In the genomic region with DNA sequence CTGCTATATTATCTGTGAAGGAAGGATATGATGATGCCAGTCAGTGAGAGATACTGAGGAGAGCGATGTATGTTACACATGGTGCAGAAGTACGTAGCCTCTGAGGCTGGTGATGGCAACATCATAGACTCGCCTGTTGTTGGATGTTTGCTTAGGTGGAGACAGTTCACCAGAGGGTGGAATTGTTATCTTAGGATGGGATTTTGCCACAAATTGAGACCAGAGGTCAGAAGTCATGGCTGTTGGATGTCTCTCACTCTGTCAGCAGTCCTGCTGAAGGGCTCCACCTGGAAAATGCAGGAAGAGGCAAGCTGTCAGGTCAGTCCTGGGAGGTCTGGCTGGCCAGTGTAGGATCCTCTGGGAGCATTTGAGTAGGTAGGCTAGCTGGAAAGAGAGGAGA, we compare ENCODE assay signal across 20 mouse cellular contexts. TPM values are rescaled to one million over a fixed set of nuclear protein-coding genes. Genes with fewer than 3 reads are reported as not detected.
DNase-seq lines count a peak whose midpoint lies in the region; ATAC-seq lines count a peak whose summit lies in the region.
"Had no signal": no experiment of that assay in that cellular context is flagged by ENCODE, and none has a peak within 500 bp of the region (broad histone marks: within the 10 kb centered on the region; RNA-seq: fewer than 3 reads in every experiment).

No protein-coding gene starts in this region.

- no peak overlapping the region for H3K4me3 ChIP-seq in liver, embryonic 16.5 days (ENCODE audit: low read depth, low read length)
- no peak overlapping the region for H3K4me3 ChIP-seq in liver, embryonic 11.5 days (ENCODE audit: low read depth, low read length)
- no peak overlapping the region for H3K4me3 ChIP-seq in intestine, embryonic 16.5 days (ENCODE audit: low read length)
- H3K4me3 ChIP-seq in megakaryocyte, embryonic 14.5 days (replicated peaks), result peak overlapping the region; percentile 64
- H3K4me3 ChIP-seq: embryonic facial prominence, embryonic 15.5 days; erythroblast, embryonic 14.5 days; forebrain, embryonic 10.5 days; gastrocnemius, adult 2 months; heart, adult 2 months; heart, embryonic 13.5 days; hindbrain, embryonic 13.5 days had no signal

- no peaks in the 10 kb centered on the region for H3K9me3 ChIP-seq in liver, embryonic 16.5 days (replicated peaks; ENCODE audit: control insufficient read depth, low read length)
- no peaks in the 10 kb centered on the region for H3K9me3 ChIP-seq in liver, embryonic 11.5 days (ENCODE audit: control insufficient read depth, low read length)
- H3K9me3 ChIP-seq in intestine, embryonic 16.5 days (ENCODE audit: control insufficient read depth, low read length), result no peaks in the 10 kb centered on the region
- H3K9me3 ChIP-seq in megakaryocyte, embryonic 14.5 days, result no peaks in the 10 kb centered on the region
- H3K9me3 ChIP-seq: embryonic facial prominence, embryonic 15.5 days; forebrain, embryonic 10.5 days; heart, embryonic 13.5 days; hindbrain, embryonic 13.5 days had no signal

- no peaks in the 10 kb centered on the region for H3K36me3 ChIP-seq in liver, embryonic 16.5 days (ENCODE audit: control insufficient read depth, insufficient read depth)
- H3K36me3 ChIP-seq in liver, embryonic 11.5 days (ENCODE audit: control insufficient read depth, insufficient read depth, low read length), result peaks cover 2% of the 10 kb centered on the region; the same call in 1 of the 2 replicates
- H3K36me3 ChIP-seq in intestine, embryonic 16.5 days (ENCODE audit: control insufficient read depth, insufficient read depth, low read length), result no peaks in the 10 kb centered on the region
- peaks cover 9% of the 10 kb centered on the region for H3K36me3 ChIP-seq in megakaryocyte, embryonic 14.5 days (replicated peaks; ENCODE audit: low read length)
- H3K36me3 ChIP-seq: hindbrain, embryonic 13.5 days had no signal

- no peak overlapping the region for H3K4me2 ChIP-seq in liver, embryonic 16.5 days (ENCODE audit: low read depth, low read length)
- H3K4me2 ChIP-seq in liver, embryonic 11.5 days, result no peak overlapping the region
- no peak overlapping the region for H3K4me2 ChIP-seq in intestine, embryonic 16.5 days (ENCODE audit: low read depth, low read length)
- H3K4me2 ChIP-seq: embryonic facial prominence, embryonic 15.5 days; hindbrain, embryonic 13.5 days had no signal

- WGBS in liver, embryonic 16.5 days (ENCODE audit: insufficient replicate concordance), result 51% methylated on average over 3 of the region's 3 CpGs
- WGBS in liver, embryonic 11.5 days, result 76% methylated on average over 3 of the region's 3 CpGs
- 79% methylated on average over 3 of the region's 3 CpGs for WGBS in intestine, embryonic 16.5 days

- H3K9ac ChIP-seq in liver, embryonic 16.5 days (ENCODE audit: low read depth, low read length), result no peak overlapping the region
- H3K9ac ChIP-seq in liver, embryonic 11.5 days (ENCODE audit: low read depth, low read length), result no peak overlapping the region
- H3K9ac ChIP-seq in intestine, embryonic 16.5 days (ENCODE audit: low read depth, low read length), result no peak overlapping the region
- H3K9ac ChIP-seq: embryonic facial prominence, embryonic 15.5 days; heart, embryonic 13.5 days had no signal

- no peak overlapping the region for H3K27ac ChIP-seq in liver, embryonic 16.5 days (ENCODE audit: low read length)
- H3K27ac ChIP-seq in liver, embryonic 11.5 days (ENCODE audit: low read depth, low read length), result no peak overlapping the region
- peak overlapping the region; percentile 73 for H3K27ac ChIP-seq in intestine, embryonic 16.5 days (ENCODE audit: low read length)
- H3K27ac ChIP-seq: embryonic facial prominence, embryonic 15.5 days; forebrain, embryonic 10.5 days; gastrocnemius, adult 2 months; heart, adult 2 months; heart, embryonic 13.5 days; hindbrain, embryonic 13.5 days had no signal

- H3K27me3 ChIP-seq in liver, embryonic 16.5 days (ENCODE audit: control insufficient read depth, insufficient read depth, low read depth, low read length), result no peaks in the 10 kb centered on the region
- no peaks in the 10 kb centered on the region for H3K27me3 ChIP-seq in liver, embryonic 11.5 days (replicated peaks; ENCODE audit: control insufficient read depth, insufficient read depth, low read length)
- no peaks in the 10 kb centered on the region for H3K27me3 ChIP-seq in intestine, embryonic 16.5 days (replicated peaks; ENCODE audit: control insufficient read depth, insufficient read depth, low read length)
- no peaks in the 10 kb centered on the region for H3K27me3 ChIP-seq in megakaryocyte, embryonic 14.5 days (replicated peaks)
- H3K27me3 ChIP-seq: embryonic facial prominence, embryonic 15.5 days; heart, embryonic 13.5 days; hindbrain, embryonic 13.5 days had no signal

- no peak for DNase-seq in liver, embryonic 11.5 days (ENCODE audit: low spot score)
- DNase-seq in gastrocnemius, postnatal 10 days, result no peak
- DNase-seq in ovary, postnatal 36 days (ENCODE audit: low spot score), result no peak
- DNase-seq: adrenal gland, adult 8-10 months; adrenal gland, postnatal 36 days; cerebellum, adult 2 months; cerebellum, postnatal 10 days; embryo, embryonic 11 days; gastrocnemius, adult 2 months; heart, adult 2 months; heart, postnatal 14 days had no signal

- 0 out of 2 replicates have a peak, but pooled peaks have one; percentile 10 for ATAC-seq in liver, embryonic 16.5 days (ENCODE audit: low read depth)
- ATAC-seq in liver, embryonic 11.5 days (replicated peaks; ENCODE audit: low FRiP score), result no peak
- ATAC-seq in intestine, embryonic 16.5 days, result no peak
- ATAC-seq: forebrain, embryonic 14.5 days had no signal

- peaks cover 19% of the 10 kb centered on the region for H3K4me1 ChIP-seq in liver, embryonic 16.5 days (ENCODE audit: control insufficient read depth, low read depth, low read length)
- H3K4me1 ChIP-seq in liver, embryonic 11.5 days (replicated peaks; ENCODE audit: control insufficient read depth, insufficient read depth, low read length), result peaks cover 24% of the 10 kb centered on the region
- peaks cover 27% of the 10 kb centered on the region for H3K4me1 ChIP-seq in intestine, embryonic 16.5 days (ENCODE audit: control insufficient read depth, insufficient read depth, low read length)
- H3K4me1 ChIP-seq in megakaryocyte, embryonic 14.5 days, result peaks cover 79% of the 10 kb centered on the region
- H3K4me1 ChIP-seq: embryonic facial prominence, embryonic 15.5 days had no signal

RNA-seq across cellular contexts. Expression of gene Arfgef2, which starts 16.0 kb away (rescaled TPM):
- polyA plus RNA-seq in liver, embryonic 16.5 days (2015; fragmentation: Nextera tagmentation; extraction: Ambion mirVana), result 4.1 and 4.2 TPM in 2 replicates
- 11.3 and 12.7 TPM in 2 replicates for polyA plus RNA-seq in liver, embryonic 11.5 days (2014; fragmentation: Nextera tagmentation; extraction: Ambion mirVana)
- 6.1 and 8.4 TPM in 2 replicates for polyA plus RNA-seq in intestine, embryonic 16.5 days (2015; fragmentation: Nextera tagmentation; extraction: Ambion mirVana)
- 1.4 and 1.6 TPM in 2 replicates for polyA plus RNA-seq in megakaryocyte, embryonic 14.5 days (2012; ENCODE audit: insufficient read depth, low replicate concordance)
- total RNA-seq in gastrocnemius, postnatal 10 days (2021), result 10 to 100 TPM; 18.8 to 22.8 TPM

RNA-seq across cellular contexts. Expression of gene Trp53rkb, which starts 29.1 kb away (rescaled TPM):
- polyA plus RNA-seq in liver, embryonic 16.5 days (2015; fragmentation: Nextera tagmentation; extraction: Ambion mirVana), result 1.8 and 2.5 TPM in 2 replicates
- 7.6 and 9.5 TPM in 2 replicates for polyA plus RNA-seq in liver, embryonic 11.5 days (2014; fragmentation: Nextera tagmentation; extraction: Ambion mirVana)
- polyA plus RNA-seq in intestine, embryonic 16.5 days (2015; fragmentation: Nextera tagmentation; extraction: Ambion mirVana), result 5.7 and 6.1 TPM in 2 replicates
- polyA plus RNA-seq in megakaryocyte, embryonic 14.5 days (2012; ENCODE audit: insufficient read depth, low replicate concordance), result 1.8 TPM in 1 of 2 replicates, not detected in the other
- 1 to 10 TPM; 3.4 to 4.1 TPM for total RNA-seq in gastrocnemius, postnatal 10 days (2021)
